Mouse (Mus musculus) midbrain, embryonic 10.5 days (tissue): ENCODE data around the gene Lce3a. TPM values are rescaled to one million over a fixed set of nuclear protein-coding genes. Genes with fewer than 3 reads are reported as not detected.

ENCODE experiments used
- polyA plus RNA-seq: library from polyadenylated mRNA; unstranded; fragments of >200 nt; fragmentation: Nextera tagmentation; extraction: Ambion mirVana; gene quantifications from 2 replicates; pipeline ENCODE4 v1.2.1, GENCODE M21; 2016

The Lce3a gene
- polyA plus RNA-seq, 1 experiment from 2014 or later = not detected

Other genes starting within 250 kb of the Lce3a start
- gene Lce1c, start 247.0 kb downstream of the Lce3a start, polyA plus RNA-seq = not detected in 2 replicates
- not detected in 2 replicates for gene Lce1d, start 239.0 kb downstream of the Lce3a start, polyA plus RNA-seq
- gene Lce1e, start 217.2 kb downstream of the Lce3a start, polyA plus RNA-seq = not detected in 2 replicates
- not detected in 2 replicates for gene Lce1f, start 205.9 kb downstream of the Lce3a start, polyA plus RNA-seq
- not detected in 2 replicates for gene Gm38119, start 187.1 kb downstream of the Lce3a start, polyA plus RNA-seq
- not detected in 2 replicates for gene Lce1g, start 173.9 kb downstream of the Lce3a start, polyA plus RNA-seq
- gene Lce1h, start 161.2 kb downstream of the Lce3a start, polyA plus RNA-seq = not detected in 2 replicates
- gene Lce1i, start 147.3 kb downstream of the Lce3a start, polyA plus RNA-seq = not detected in 2 replicates
- not detected in 2 replicates for gene Lce1j, start 135.7 kb downstream of the Lce3a start, polyA plus RNA-seq
- not detected in 2 replicates for gene Lce1k, start 118.3 kb downstream of the Lce3a start, polyA plus RNA-seq
- not detected in 2 replicates for gene Kprp, start 99.0 kb downstream of the Lce3a start, polyA plus RNA-seq
- gene Lce1l, start 74.9 kb downstream of the Lce3a start, polyA plus RNA-seq = not detected in 2 replicates
- gene 2310050C09Rik, start 56.0 kb downstream of the Lce3a start, polyA plus RNA-seq = not detected in 2 replicates
- gene Lce3b, start 6.7 kb upstream of the Lce3a start, polyA plus RNA-seq = not detected in 2 replicates
- not detected in 2 replicates for gene Lce3c, start 18.3 kb upstream of the Lce3a start, polyA plus RNA-seq
- gene Lce3d, start 31.2 kb upstream of the Lce3a start, polyA plus RNA-seq = not detected in 2 replicates
- not detected in 2 replicates for gene Lce3e, start 40.8 kb upstream of the Lce3a start, polyA plus RNA-seq
- not detected in 2 replicates for gene Lce3f, start 66.0 kb upstream of the Lce3a start, polyA plus RNA-seq
- gene Crct1, start 89.5 kb upstream of the Lce3a start, polyA plus RNA-seq = 0.17 and 0.32 TPM in 2 replicates
- gene Lce1m, start 92.8 kb upstream of the Lce3a start, polyA plus RNA-seq = not detected in 2 replicates
- not detected in 2 replicates for gene Gm4858, start 142.6 kb upstream of the Lce3a start, polyA plus RNA-seq
- gene Crnn, start 218.6 kb upstream of the Lce3a start, polyA plus RNA-seq = not detected in 2 replicates